Mouse (Mus musculus): ENCODE results near the gene Smim14.
A peak's percentile ranks its signal among the peaks of the same experiment; 100 is the strongest.

The Smim14 gene

GRCm38 (mm10) chr5:65459454-65459853 is 77.5 kb downstream of the Smim14 start:
- DNase-seq (ENCODE audit: low spot score), result no peak

- no peak for DNase-seq (ENCODE audit: low spot score)
Observed at GRCm38 (mm10) chr5:65457846-65458245, 79.1 kb downstream of the Smim14 start.

DNA sequence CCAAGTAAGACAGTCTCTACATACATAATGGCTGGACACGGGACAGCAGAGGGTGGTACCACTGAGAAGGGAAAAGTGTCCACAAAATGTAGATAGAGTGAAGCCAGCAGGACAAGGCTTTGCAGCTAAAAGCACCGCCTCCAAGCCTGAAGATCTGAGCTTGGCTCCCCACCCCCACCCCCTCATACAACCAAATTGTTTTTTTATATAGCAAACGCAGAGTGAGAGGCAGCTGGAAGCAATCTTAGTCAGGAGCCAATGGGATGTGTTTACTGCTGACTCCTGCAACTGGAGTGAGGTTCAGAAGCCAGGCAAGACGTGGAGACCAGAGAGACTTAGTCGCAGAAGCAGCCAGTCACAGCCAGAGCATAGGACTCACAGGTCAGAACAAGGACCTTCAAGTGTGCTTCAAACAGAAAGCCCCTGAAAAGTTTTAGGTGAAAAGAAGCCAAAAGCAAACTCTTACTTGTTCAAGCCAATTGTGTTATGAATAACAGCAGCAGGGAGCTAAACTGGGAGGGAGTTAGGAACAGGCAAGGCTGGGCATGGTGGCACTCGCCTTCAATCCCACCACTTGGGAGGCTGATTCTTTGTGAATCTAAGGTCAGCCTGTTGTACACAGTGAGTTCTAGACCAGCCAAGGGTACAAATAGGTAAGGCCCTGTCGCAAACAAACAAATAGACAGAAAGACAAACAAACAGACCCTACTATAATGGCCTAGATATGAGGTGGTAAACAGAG is 79.7 kb downstream of the Smim14 start:
- peak; percentile 31 for DNase-seq (ENCODE audit: low spot score)

- no peak for DNase-seq (ENCODE audit: low spot score)
Observed at GRCm38 (mm10) chr5:65454771-65455170, 82.2 kb downstream of the Smim14 start.

GRCm38 (mm10) chr5:65448941-65449340 is 88.0 kb downstream of the Smim14 start:
- DNase-seq (ENCODE audit: low spot score), result no peak

DNA sequence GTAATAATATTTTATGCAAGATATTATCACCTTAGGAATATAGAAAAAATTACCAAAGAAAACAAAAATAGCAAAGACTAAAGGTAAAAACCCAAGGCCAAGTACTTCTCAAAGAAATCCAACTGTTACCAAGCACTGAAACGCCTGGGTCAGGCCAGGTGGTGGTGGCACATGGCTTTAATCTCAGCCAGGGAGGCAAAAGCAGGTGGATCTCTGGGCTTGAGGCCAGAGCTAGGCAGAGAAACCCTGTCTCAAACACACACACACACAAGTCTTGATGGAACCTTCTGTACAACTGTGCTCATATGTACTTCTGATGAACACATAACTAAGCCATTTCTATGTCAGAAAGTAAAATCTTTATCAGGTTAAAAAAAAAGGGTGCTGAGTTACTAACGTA is 89.2 kb downstream of the Smim14 start:
- no peak for DNase-seq (ENCODE audit: low spot score)

- no peak for DNase-seq (ENCODE audit: low spot score)
Observed at GRCm38 (mm10) chr5:65446756-65447155, 90.2 kb downstream of the Smim14 start.

GRCm38 (mm10) chr5:65444981-65445380 is 92.0 kb downstream of the Smim14 start:
- no peak for DNase-seq (ENCODE audit: low spot score)

GRCm38 (mm10) chr5:65438041-65438440 is 98.9 kb downstream of the Smim14 start:
- DNase-seq (ENCODE audit: low spot score), result no peak

DNA sequence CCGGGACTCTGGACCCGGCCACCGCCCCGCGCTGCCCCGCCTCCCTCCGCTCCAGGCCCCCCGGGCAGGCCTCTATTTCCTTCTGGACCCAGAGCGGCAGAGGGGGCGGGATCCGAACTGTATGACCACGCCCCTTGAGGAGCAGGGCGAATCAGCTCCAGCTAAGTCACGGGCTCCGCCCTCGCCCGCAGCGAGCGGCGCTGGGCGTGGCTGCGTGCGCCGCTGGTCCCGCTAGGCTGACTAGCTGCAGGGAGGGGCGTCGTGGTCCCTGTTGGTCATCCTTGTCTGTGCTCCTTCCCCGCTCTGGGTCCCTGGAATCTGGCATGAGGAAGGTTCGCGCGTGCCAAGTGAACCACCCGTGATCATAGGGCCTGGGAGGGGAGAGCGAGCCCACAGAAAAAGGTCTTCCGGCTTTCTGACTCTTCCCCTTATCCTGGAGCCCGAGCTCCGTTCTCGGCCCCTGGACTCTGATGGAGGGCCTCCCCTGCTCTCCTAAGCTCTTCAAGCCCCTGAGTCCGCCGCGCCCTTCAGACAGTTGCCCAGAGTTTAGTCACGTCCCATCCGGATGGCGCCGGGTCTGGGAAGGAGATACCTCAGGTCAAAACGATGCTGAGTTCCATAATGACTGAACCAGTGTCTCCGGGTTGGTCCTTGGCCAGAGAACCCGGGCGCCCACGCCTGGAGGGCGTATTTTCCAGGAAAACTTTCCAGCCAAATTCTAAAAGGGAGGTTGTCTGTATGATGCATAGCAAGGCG is 101.0 kb downstream of the Smim14 start, which contains the start of gene Ugdh:
Gene Ugdh, minus strand, starts transcription at position 144 of the 756 bp plus-strand sequence.
- DNase-seq (ENCODE audit: low spot score), result peak; percentile 99

GRCm38 (mm10) chr5:65435363-65435805 is 101.6 kb downstream of the Smim14 start:
- DNase-seq (ENCODE audit: low spot score), result peak; percentile 22

DNA sequence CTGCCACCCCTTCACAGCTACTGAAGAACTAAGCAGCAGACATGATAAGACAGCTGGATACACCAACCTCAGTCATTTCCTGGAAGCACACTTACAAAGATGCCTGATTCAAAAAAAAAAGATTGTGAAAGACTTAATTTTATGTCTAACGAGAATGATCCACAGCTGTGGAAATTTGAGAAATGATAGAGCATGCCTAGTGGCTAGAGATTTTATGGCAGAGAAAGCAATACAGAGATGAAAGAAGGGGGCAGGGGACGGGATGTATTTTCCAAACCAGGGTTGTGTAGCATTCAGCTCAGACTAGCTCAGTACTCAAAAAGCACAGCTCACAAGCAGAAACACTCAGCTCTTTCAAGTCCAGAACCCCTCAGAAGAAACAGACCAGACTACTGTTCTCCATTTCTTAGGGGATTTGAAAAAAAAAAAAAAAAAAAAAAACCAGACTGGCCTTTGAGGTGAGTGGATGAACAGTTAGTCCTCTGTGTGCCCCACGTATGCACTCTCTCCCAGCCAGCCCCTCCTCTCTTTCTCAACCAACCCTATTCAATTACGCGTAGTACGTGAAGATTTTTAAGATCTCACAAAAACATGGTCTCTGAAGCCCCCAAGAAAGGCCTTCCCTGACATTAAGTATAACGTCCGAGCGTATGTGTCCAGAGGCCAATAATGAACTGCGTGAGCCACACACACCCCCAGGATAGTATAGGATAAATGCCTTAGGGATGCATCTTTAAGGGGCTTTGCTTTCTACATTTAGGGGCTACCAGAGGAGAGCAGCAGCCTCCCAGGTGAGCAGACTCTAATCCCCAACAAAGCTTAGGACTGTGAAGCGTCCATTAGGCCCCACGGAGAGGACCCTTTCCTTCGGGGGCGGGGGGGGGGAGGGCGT is 102.3 kb downstream of the Smim14 start:
- peak; percentile 35 for DNase-seq (ENCODE audit: low spot score)

- DNase-seq (ENCODE audit: low spot score), result no peak
Observed at GRCm38 (mm10) chr5:65429441-65429840, 107.5 kb downstream of the Smim14 start.

GRCm38 (mm10) chr5:65428321-65428720 is 108.7 kb downstream of the Smim14 start:
- DNase-seq (ENCODE audit: low spot score), result no peak

DNA sequence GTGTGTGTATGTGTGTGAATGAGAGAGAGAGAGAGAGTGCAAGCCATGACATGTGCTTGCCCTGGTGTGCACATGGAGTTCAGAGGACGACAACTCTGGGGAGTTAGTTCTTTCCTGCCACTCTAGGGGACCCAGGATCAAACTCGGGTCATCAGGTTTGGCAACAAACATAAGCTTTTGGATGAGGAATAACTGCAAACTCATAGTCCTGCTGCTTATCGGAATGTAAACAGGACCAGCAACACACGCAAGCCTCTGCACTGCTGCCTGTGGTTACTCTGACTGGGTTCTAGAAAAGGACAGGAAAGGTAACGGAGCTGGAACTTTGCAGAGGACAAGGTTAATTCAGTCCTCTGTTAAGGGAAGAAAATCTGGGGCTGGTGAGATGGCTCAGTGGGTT is 111.7 kb downstream of the Smim14 start:
- DNase-seq (ENCODE audit: low spot score), result no peak

DNA sequence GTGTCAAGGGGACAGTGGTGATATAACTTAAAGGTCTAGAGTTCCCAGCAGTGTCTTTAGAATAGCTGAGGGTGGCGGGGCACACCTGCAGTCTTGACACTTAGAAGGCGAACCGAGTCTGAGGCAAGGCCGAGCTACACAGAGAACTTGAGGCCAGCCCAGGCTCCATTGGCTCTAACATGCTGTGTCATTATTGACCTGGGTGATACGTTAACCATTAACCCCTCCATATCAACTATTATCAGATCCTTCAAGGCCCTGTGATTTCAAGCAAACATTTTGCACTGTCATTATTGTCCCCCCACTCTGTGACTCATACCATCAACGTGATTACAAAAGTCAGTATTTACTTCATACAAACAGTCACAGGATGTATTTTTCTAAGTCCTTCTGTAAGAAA is 112.8 kb downstream of the Smim14 start:
- DNase-seq (ENCODE audit: low spot score), result no peak

DNA sequence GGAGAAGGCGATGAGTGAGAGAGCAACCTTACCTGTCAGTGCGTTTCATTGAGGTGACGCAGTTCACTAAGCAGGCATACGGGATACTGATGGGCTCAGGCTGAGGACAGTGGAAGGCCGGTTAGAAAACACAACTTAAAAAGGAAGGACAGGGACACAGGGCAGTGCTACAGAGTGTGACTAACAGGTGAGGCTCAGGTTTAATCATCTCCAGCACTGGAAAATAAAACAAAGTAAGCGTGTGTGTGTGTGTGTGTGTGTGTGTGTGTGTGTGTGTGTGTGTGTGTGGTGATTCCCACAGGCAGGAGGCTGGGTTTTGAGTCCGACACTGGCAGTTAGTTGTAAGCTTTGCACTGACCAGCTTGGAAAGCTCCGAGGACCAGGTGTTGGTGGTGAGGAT is 114.2 kb downstream of the Smim14 start:
- DNase-seq (ENCODE audit: low spot score), result no peak

GRCm38 (mm10) chr5:65420822-65421221 is 116.2 kb downstream of the Smim14 start:
- no peak for DNase-seq (ENCODE audit: low spot score)

DNA sequence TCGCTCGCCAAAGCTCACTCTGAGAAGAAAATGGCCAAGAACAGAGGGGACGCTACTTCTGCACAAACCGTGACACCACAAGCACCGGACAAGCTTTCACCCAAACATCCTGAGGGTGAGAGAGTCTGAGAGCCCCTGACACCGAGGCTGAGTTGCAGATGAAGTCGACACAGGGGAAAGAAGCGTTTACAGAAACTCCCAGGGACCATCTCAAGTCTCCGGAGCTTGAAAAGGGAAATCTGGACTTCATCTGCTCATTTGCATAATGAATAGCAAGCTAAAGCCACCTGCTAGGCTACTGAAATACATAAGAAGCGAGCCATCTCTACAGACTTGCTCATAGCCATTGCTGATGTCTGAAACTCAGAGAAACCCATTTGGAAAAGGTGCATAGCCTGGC is 117.8 kb downstream of the Smim14 start:
- DNase-seq (ENCODE audit: low spot score), result no peak

- peak; percentile 84 for DNase-seq (ENCODE audit: low spot score)
Observed at GRCm38 (mm10) chr5:65415653-65416458, 121.1 kb downstream of the Smim14 start.

DNA sequence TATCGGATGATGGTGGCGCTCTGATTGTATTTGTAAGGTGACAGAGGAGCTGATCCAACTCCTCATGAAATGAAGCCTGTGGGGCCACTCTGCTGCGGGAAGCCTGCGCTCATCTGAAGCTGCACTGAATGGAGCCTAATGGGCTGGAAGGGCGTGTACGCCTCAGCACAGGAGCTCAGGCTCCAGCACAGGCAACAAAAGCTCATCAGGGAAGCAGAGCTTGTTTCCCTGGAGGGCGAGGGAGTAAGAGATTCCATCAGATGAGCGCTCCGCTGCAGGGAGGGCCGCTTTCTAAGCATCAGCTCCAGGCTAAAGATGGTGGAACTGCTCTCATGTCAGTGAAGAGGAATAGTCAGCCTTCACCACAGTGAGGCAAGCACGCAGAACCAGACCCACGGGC is 129.0 kb downstream of the Smim14 start:
- DNase-seq (ENCODE audit: low spot score), result peak; percentile 47

Data from embryo, embryonic 10 days (tissue).